Mouse (Mus musculus): ENCODE results near the gene Lpar2. TPM values are rescaled to one million over a fixed set of nuclear protein-coding genes. Genes with fewer than 3 reads are reported as not detected.

Gene Lpar2
- total RNA-seq (2023), result 3.3 TPM

GRCm38 (mm10) chr8:69822386-69823191, at the start of gene Lpar2:
TSS of gene Lpar2 (plus strand) at chr8:69822429.

GRCm38 (mm10) chr8:69774503-69775148, 47.6 kb upstream of the Lpar2 start, which contains the start of gene Gm20422:
TSS of gene Gm20422 (minus strand) at chr8:69774886.

GRCm38 (mm10) chr8:69790773-69791367, 31.4 kb upstream of the Lpar2 start, which contains the start of the genes Atp13a1 and Zfp866:
TSS of gene Atp13a1 (plus strand) at chr8:69791163.
TSS of gene Zfp866 (minus strand) at chr8:69791178.

GRCm38 (mm10) chr8:69808094-69808863, 13.9 kb upstream of the Lpar2 start, which contains the start of gene Gmip:
TSS of gene Gmip (plus strand) at chr8:69808679.

GRCm38 (mm10) chr8:69832298-69832853, 10.1 kb downstream of the Lpar2 start, which contains the start of gene Pbx4:
TSS of gene Pbx4 (plus strand) at chr8:69832491.

Other genes starting within 250 kb of the Lpar2 start
- 89.2 TPM for gene Zfp868, start 196.9 kb upstream of the Lpar2 start, total RNA-seq (2023)
- 0.32 TPM for gene Zfp964, start 167.9 kb upstream of the Lpar2 start, total RNA-seq (2023)
- gene Zfp869, start 111.7 kb upstream of the Lpar2 start, total RNA-seq (2023), result 89.3 TPM
- gene Zfp963, start 72.5 kb upstream of the Lpar2 start, total RNA-seq (2023), result 5.0 TPM
- 4.0 TPM for gene Gm20422, start 47.5 kb upstream of the Lpar2 start, total RNA-seq (2023)
- gene Atp13a1, start 31.3 kb upstream of the Lpar2 start, total RNA-seq (2023), result 60.4 TPM
- gene Zfp866, start 31.3 kb upstream of the Lpar2 start, total RNA-seq (2023), result 43.1 TPM
- gene Gmip, start 13.8 kb upstream of the Lpar2 start, total RNA-seq (2023), result 236 TPM
- 3.8 TPM for gene Pbx4, start 10.1 kb downstream of the Lpar2 start, total RNA-seq (2023)
- gene Cilp2, start 65.3 kb downstream of the Lpar2 start, total RNA-seq (2023), result not detected
- 0.44 TPM for gene Tssk6, start 79.8 kb downstream of the Lpar2 start, total RNA-seq (2023)
- 46.0 TPM for gene Ndufa13, start 80.1 kb downstream of the Lpar2 start, total RNA-seq (2023)
- 1.1 TPM for gene Yjefn3, start 80.3 kb downstream of the Lpar2 start, total RNA-seq (2023)
- gene Gatad2a, start 174.0 kb downstream of the Lpar2 start, total RNA-seq (2023), result 75.0 TPM
- gene Mau2, start 220.3 kb downstream of the Lpar2 start, total RNA-seq (2023), result 136 TPM
- gene Sugp1, start 220.4 kb downstream of the Lpar2 start, total RNA-seq (2023), result 52.8 TPM